Mouse (Mus musculus): ENCODE results near the gene Ncor2. TPM values are rescaled to one million over a fixed set of nuclear protein-coding genes. Genes with fewer than 3 reads are reported as not detected.
A peak's percentile ranks its signal among the peaks of the same experiment; 100 is the strongest.

The Ncor2 gene
- polyA plus RNA-seq, 1 experiment, result 49.9 TPM

- Histone ChIP-seq H3K36me3 (ENCODE audit: control insufficient read depth, insufficient read depth, low read length) (no peaks in the 10 kb centered on the region), H3K4me1 (ENCODE audit: control insufficient read depth, insufficient read depth, insufficient read length, low read length) (peaks cover 53% of the 10 kb centered on the region), H3K27ac (ENCODE audit: insufficient read depth, low read depth, low read length) (no peak overlapping the region), H3K4me3 (ENCODE audit: low read depth, low read length) (no peak overlapping the region), H3K27me3 (ENCODE audit: control insufficient read depth, insufficient read depth, low read length) (no peaks in the 10 kb centered on the region)
- WGBS, result 90% methylated on average over 13 of the region's 13 CpGs
- no peak for TF ChIP-seq POLR2A (IDR thresholded peaks at IDR 0.05; ENCODE audit: low read depth, low read length)
- no peak for TF ChIP-seq CTCF (IDR thresholded peaks at IDR 0.05; ENCODE audit: extremely low read depth, insufficient read length, insufficient replicate concordance, low read depth, low read length)
These were observed 40.1 kb downstream of the Ncor2 start for GRCm38 (mm10) chr5:125138841-125139430.

- no peak for TF ChIP-seq POLR2A (IDR thresholded peaks at IDR 0.05; ENCODE audit: low read depth, low read length)
- TF ChIP-seq CTCF (IDR thresholded peaks at IDR 0.05; ENCODE audit: extremely low read depth, insufficient read length, insufficient replicate concordance, low read depth, low read length), result no peak
- H3K27ac ChIP-seq (ENCODE audit: insufficient read depth, low read depth, low read length), result no peak overlapping the region
- H3K36me3 ChIP-seq (ENCODE audit: control insufficient read depth, insufficient read depth, low read length), result no peaks in the 10 kb centered on the region
- WGBS, result 87% methylated on average over 18 of the region's 18 CpGs
- H3K4me3 ChIP-seq (ENCODE audit: low read depth, low read length), result no peak overlapping the region
- peaks cover 53% of the 10 kb centered on the region for H3K4me1 ChIP-seq (ENCODE audit: control insufficient read depth, insufficient read depth, insufficient read length, low read length)
- no peaks in the 10 kb centered on the region for H3K27me3 ChIP-seq (ENCODE audit: control insufficient read depth, insufficient read depth, low read length)
These were observed 41.2 kb downstream of the Ncor2 start for GRCm38 (mm10) chr5:125137672-125138285.

GRCm38 (mm10) chr5:125136996-125137671, 41.9 kb downstream of the Ncor2 start:
- peaks cover 52% of the 10 kb centered on the region for H3K4me1 ChIP-seq (ENCODE audit: control insufficient read depth, insufficient read depth, insufficient read length, low read length)
- no peak overlapping the region for H3K27ac ChIP-seq (ENCODE audit: insufficient read depth, low read depth, low read length)
- 44% methylated on average over 14 of the region's 14 CpGs for WGBS
- H3K36me3 ChIP-seq (ENCODE audit: control insufficient read depth, insufficient read depth, low read length), result no peaks in the 10 kb centered on the region
- H3K4me3 ChIP-seq (ENCODE audit: low read depth, low read length), result no peak overlapping the region
- H3K27me3 ChIP-seq (ENCODE audit: control insufficient read depth, insufficient read depth, low read length), result no peaks in the 10 kb centered on the region
- TF ChIP-seq CTCF (IDR thresholded peaks at IDR 0.05; ENCODE audit: extremely low read depth, insufficient read length, insufficient replicate concordance, low read depth, low read length) (no peak), POLR2A (IDR thresholded peaks at IDR 0.05; ENCODE audit: low read depth, low read length) (no peak)

GRCm38 (mm10) chr5:125136296-125136995, 42.6 kb downstream of the Ncor2 start:
- TF ChIP-seq CTCF (IDR thresholded peaks at IDR 0.05; ENCODE audit: extremely low read depth, insufficient read length, insufficient replicate concordance, low read depth, low read length), result no peak
- no peak for TF ChIP-seq POLR2A (IDR thresholded peaks at IDR 0.05; ENCODE audit: low read depth, low read length)
- Histone ChIP-seq H3K4me3 (ENCODE audit: low read depth, low read length) (no peak overlapping the region), H3K4me1 (ENCODE audit: control insufficient read depth, insufficient read depth, insufficient read length, low read length) (peaks cover 46% of the 10 kb centered on the region), H3K36me3 (ENCODE audit: control insufficient read depth, insufficient read depth, low read length) (no peaks in the 10 kb centered on the region), H3K27me3 (ENCODE audit: control insufficient read depth, insufficient read depth, low read length) (no peaks in the 10 kb centered on the region), H3K27ac (ENCODE audit: insufficient read depth, low read depth, low read length) (no peak overlapping the region)
- 64% methylated on average over 5 of the region's 5 CpGs for WGBS

GRCm38 (mm10) chr5:125134795-125135468, 44.1 kb downstream of the Ncor2 start:
- WGBS, result 23% methylated on average over 11 of the region's 11 CpGs
- H3K36me3 ChIP-seq (ENCODE audit: control insufficient read depth, insufficient read depth, low read length), result no peaks in the 10 kb centered on the region
- H3K4me3 ChIP-seq (ENCODE audit: low read depth, low read length), result no peak overlapping the region
- H3K27me3 ChIP-seq (ENCODE audit: control insufficient read depth, insufficient read depth, low read length), result no peaks in the 10 kb centered on the region
- peak overlapping the region; percentile 6 for H3K27ac ChIP-seq (ENCODE audit: insufficient read depth, low read depth, low read length)
- H3K4me1 ChIP-seq (ENCODE audit: control insufficient read depth, insufficient read depth, insufficient read length, low read length), result peaks cover 33% of the 10 kb centered on the region
- TF ChIP-seq CTCF (IDR thresholded peaks at IDR 0.05; ENCODE audit: extremely low read depth, insufficient read length, insufficient replicate concordance, low read depth, low read length) (no peak), POLR2A (IDR thresholded peaks at IDR 0.05; ENCODE audit: low read depth, low read length) (no peak)

GRCm38 (mm10) chr5:125134391-125134790, 44.6 kb downstream of the Ncor2 start:
- 31% methylated on average over 7 of the region's 7 CpGs for WGBS
- no peaks in the 10 kb centered on the region for H3K36me3 ChIP-seq (ENCODE audit: control insufficient read depth, insufficient read depth, low read length)
- no peaks in the 10 kb centered on the region for H3K27me3 ChIP-seq (ENCODE audit: control insufficient read depth, insufficient read depth, low read length)
- TF ChIP-seq CTCF (IDR thresholded peaks at IDR 0.05; ENCODE audit: extremely low read depth, insufficient read length, insufficient replicate concordance, low read depth, low read length) (no peak), POLR2A (IDR thresholded peaks at IDR 0.05; ENCODE audit: low read depth, low read length) (no peak)
- no peak overlapping the region for H3K4me3 ChIP-seq (ENCODE audit: low read depth, low read length)
- peak overlapping the region; percentile 6; the same call in 1 of the 2 replicates for H3K27ac ChIP-seq (ENCODE audit: insufficient read depth, low read depth, low read length)
- H3K4me1 ChIP-seq (ENCODE audit: control insufficient read depth, insufficient read depth, insufficient read length, low read length), result peaks cover 33% of the 10 kb centered on the region
